Mouse (Mus musculus) cerebellum, adult 2 months (tissue): ENCODE data around the gene Cntnap4.

Source experiments
- CTCF ChIP-seq: fragments of 200-500 bp; IDR thresholded peaks from 2 replicates; pipeline ENCODE4 v1.5.1; 2011; ENCODE audit warnings: low read depth, mild to moderate bottlenecking, control low read depth, low read length, moderate library complexity, borderline replicate concordance; ENCODE audit not compliant: insufficient read depth
- POLR2A ChIP-seq: fragments of 200-500 bp; IDR thresholded peaks from 2 replicates; pipeline ENCODE4 v1.6.1; 2011; ENCODE audit warnings: low read length, control low read depth, borderline replicate concordance; ENCODE audit not compliant: insufficient read depth

DNA sequence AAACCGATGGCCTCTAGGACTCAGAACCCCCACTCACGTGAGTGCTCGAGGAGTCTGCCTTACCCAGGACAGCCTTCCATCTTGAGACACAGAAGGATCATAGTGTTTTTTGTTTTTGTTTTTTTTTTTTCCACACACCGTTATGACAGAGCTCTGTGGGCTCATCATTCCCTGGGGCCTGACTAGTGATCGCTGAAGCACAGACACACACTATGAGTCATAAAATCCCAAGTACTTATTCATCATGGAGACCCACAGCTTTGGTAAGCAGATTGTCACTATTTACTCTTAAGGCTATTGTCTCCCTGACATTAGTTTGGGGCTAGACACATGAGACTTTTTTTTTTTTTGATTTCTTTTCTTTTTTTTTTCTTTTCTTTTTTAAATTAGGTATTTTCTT, 352.9 kb downstream of the Cntnap4 start:
- TF ChIP-seq POLR2A (no peak), CTCF (no peak)
